ENCODE assay signal across 12 mouse cellular contexts in genomic region chr4:82692009-82692326, GRCm38 (mm10). TPM values are rescaled to one million over a fixed set of nuclear protein-coding genes. Genes with fewer than 3 reads are reported as not detected.
A peak's percentile ranks its signal among the peaks of the same experiment; 100 is the strongest.
DNase-seq lines count a peak whose midpoint lies in the region; ATAC-seq and TF ChIP-seq lines count a peak whose summit lies in the region.
"Had no signal": no experiment of that assay in that cellular context is flagged by ENCODE, and none has a peak within 500 bp of the region (broad histone marks: within the 10 kb centered on the region; RNA-seq: fewer than 3 reads in every experiment).

No protein-coding gene starts in this region.

- no peak overlapping the region for H3K4me3 ChIP-seq in heart, embryonic 10.5 days
- H3K4me3 ChIP-seq in heart, adult 2 months, result no peak overlapping the region
- H3K4me3 ChIP-seq in lung, embryonic 15.5 days, result no peak overlapping the region
- H3K4me3 ChIP-seq in lung, adult 2 months (replicated peaks; ENCODE audit: extremely low read depth, low read depth, low read length), result no peak overlapping the region
- no peak overlapping the region for H3K4me3 ChIP-seq in embryonic facial prominence, embryonic 15.5 days (replicated peaks)
- H3K4me3 ChIP-seq in limb, embryonic 12.5 days (replicated peaks), result no peak overlapping the region

- no peaks in the 10 kb centered on the region for H3K36me3 ChIP-seq in heart, embryonic 10.5 days
- no peaks in the 10 kb centered on the region; the same call in 1 of the 2 replicates for H3K36me3 ChIP-seq in heart, adult 2 months (ENCODE audit: control insufficient read depth, insufficient read depth, low read length)
- no peaks in the 10 kb centered on the region for H3K36me3 ChIP-seq in lung, embryonic 15.5 days
- no peaks in the 10 kb centered on the region for H3K36me3 ChIP-seq in embryonic facial prominence, embryonic 15.5 days
- H3K36me3 ChIP-seq in limb, embryonic 12.5 days, result no peaks in the 10 kb centered on the region

- no peaks in the 10 kb centered on the region for H3K27me3 ChIP-seq in heart, embryonic 10.5 days (ENCODE audit: insufficient read depth, poor library complexity, severe bottlenecking)
- no peaks in the 10 kb centered on the region for H3K27me3 ChIP-seq in heart, adult 2 months (ENCODE audit: control insufficient read depth, insufficient read depth, low read length)
- H3K27me3 ChIP-seq in lung, embryonic 15.5 days, result no peaks in the 10 kb centered on the region
- no peaks in the 10 kb centered on the region for H3K27me3 ChIP-seq in embryonic facial prominence, embryonic 15.5 days
- H3K27me3 ChIP-seq in limb, embryonic 12.5 days, result no peaks in the 10 kb centered on the region

- no peaks in the 10 kb centered on the region for H3K9me3 ChIP-seq in heart, embryonic 10.5 days
- H3K9me3 ChIP-seq in lung, embryonic 15.5 days, result no peaks in the 10 kb centered on the region
- H3K9me3 ChIP-seq in embryonic facial prominence, embryonic 15.5 days (replicated peaks), result no peaks in the 10 kb centered on the region
- H3K9me3 ChIP-seq in limb, embryonic 12.5 days, result no peaks in the 10 kb centered on the region

- peak; percentile 37; the same call in 1 of the 2 replicates for ATAC-seq in lung, embryonic 15.5 days (ENCODE audit: borderline replicate concordance, extremely low read depth, low FRiP score, low TSS enrichment)
- ATAC-seq in embryonic facial prominence, embryonic 15.5 days (ENCODE audit: insufficient number of reproducible peaks, low FRiP score, low TSS enrichment, low read depth), result no peak
- ATAC-seq in limb, embryonic 12.5 days (ENCODE audit: insufficient number of reproducible peaks, insufficient read depth, low FRiP score, low TSS enrichment, low read depth), result no peak; the same call in 1 of the 2 replicates
- no peak for ATAC-seq in monocyte, adult 5-6 weeks (replicated peaks; ENCODE audit: insufficient number of reproducible peaks, low FRiP score, low TSS enrichment, poor library complexity, severe bottlenecking)

- peak overlapping the region; percentile 72 for H3K27ac ChIP-seq in heart, embryonic 10.5 days
- no peak overlapping the region for H3K27ac ChIP-seq in heart, adult 2 months
- H3K27ac ChIP-seq in lung, embryonic 15.5 days, result peak overlapping the region; percentile 50
- peak overlapping the region; percentile 71; the same call in 1 of the 2 replicates for H3K27ac ChIP-seq in embryonic facial prominence, embryonic 15.5 days (replicated peaks)
- H3K27ac ChIP-seq in limb, embryonic 12.5 days, result peak overlapping the region; percentile 53

- intact Hi-C loops in heart, adult 2 months (cut with DNase I), result no loop called here

- H3K9ac ChIP-seq in heart, adult 2 months (ENCODE audit: low read depth, low read length), result no peak overlapping the region
- H3K9ac ChIP-seq in lung, embryonic 15.5 days, result no peak overlapping the region
- H3K9ac ChIP-seq in embryonic facial prominence, embryonic 15.5 days, result no peak overlapping the region
- no peak overlapping the region for H3K9ac ChIP-seq in limb, embryonic 12.5 days (replicated peaks)

- WGBS in heart, embryonic 10.5 days, result 20% methylated on average over 3 of the region's 3 CpGs
- 52% methylated on average over 3 of the region's 3 CpGs for WGBS in heart, adult 2 months
- WGBS in lung, embryonic 15.5 days, result 13% methylated on average over 3 of the region's 3 CpGs
- 37% methylated on average over 3 of the region's 3 CpGs for WGBS in lung, adult 2 months
- 13% methylated on average over 3 of the region's 3 CpGs for WGBS in embryonic facial prominence, embryonic 15.5 days
- 12% methylated on average over 3 of the region's 3 CpGs for WGBS in limb, embryonic 12.5 days

- TF ChIP-seq POLR2A in heart, adult 2 months (IDR thresholded peaks at IDR 0.05; ENCODE audit: insufficient read depth, low read depth, low read length), result no peak
- TF ChIP-seq POLR2A in lung, adult 2 months (IDR thresholded peaks at IDR 0.05; ENCODE audit: borderline replicate concordance, extremely low read depth, low read depth, low read length), result no peak

- H3K4me1 ChIP-seq in heart, embryonic 10.5 days, result peaks cover 45% of the 10 kb centered on the region
- H3K4me1 ChIP-seq in heart, adult 2 months (ENCODE audit: control insufficient read depth, insufficient read depth, low read length), result peaks cover 5% of the 10 kb centered on the region; the same call in 1 of the 2 replicates
- peaks cover 24% of the 10 kb centered on the region for H3K4me1 ChIP-seq in lung, embryonic 15.5 days
- H3K4me1 ChIP-seq in lung, adult 2 months (ENCODE audit: control insufficient read depth, insufficient read depth, low read length), result no peaks in the 10 kb centered on the region
- H3K4me1 ChIP-seq in embryonic facial prominence, embryonic 15.5 days, result peaks cover 45% of the 10 kb centered on the region
- peaks cover 37% of the 10 kb centered on the region for H3K4me1 ChIP-seq in limb, embryonic 12.5 days (replicated peaks)

- no peak for TF ChIP-seq EP300 in heart, adult 2 months (IDR thresholded peaks at IDR 0.05; ENCODE audit: insufficient read depth, low read depth, low read length)

- no peaks in the 10 kb centered on the region for H3K79me2 ChIP-seq in heart, adult 2 months (replicated peaks; ENCODE audit: control insufficient read depth, insufficient read depth, low read length)

- no peak for DNase-seq in heart, embryonic 10.5 days (ENCODE audit: low spot score)
- no peak for DNase-seq in heart, adult 2 months
- DNase-seq in lung, adult 2 months, result no peak
- DNase-seq in adrenal gland, adult 8-10 months, result no peak
- DNase-seq: cerebellum, adult 8-10 months; layer of hippocampus, adult 9-11 months; liver had no signal

- TF ChIP-seq CTCF in heart, adult 2 months (IDR thresholded peaks at IDR 0.05), result no peak
- TF ChIP-seq CTCF in lung, adult 2 months (IDR thresholded peaks at IDR 0.05; ENCODE audit: insufficient read depth, low read length), result no peak

- H3K4me2 ChIP-seq in lung, embryonic 15.5 days, result no peak overlapping the region
- H3K4me2 ChIP-seq in embryonic facial prominence, embryonic 15.5 days (replicated peaks), result 0 out of 2 replicates have a peak overlapping the region, but pooled peaks have one; percentile 15
- no peak overlapping the region for H3K4me2 ChIP-seq in limb, embryonic 12.5 days

RNA-seq across cellular contexts. Expression of gene Nfib, which starts 13.6 kb away (rescaled TPM):
- polyA plus RNA-seq in heart, embryonic 10.5 days (2016; fragmentation: Nextera tagmentation; extraction: Ambion mirVana), result 38.1 and 38.9 TPM in 2 replicates
- total RNA-seq in heart, adult 2 months (2021), result 100 to 1,000 TPM; 118 to 121 TPM
- polyA plus RNA-seq in heart, adult 2 months (2012; rRNA removed), result 32.1 and 44.2 TPM in 2 replicates
- 107 and 113 TPM in 2 replicates for polyA plus RNA-seq in lung, embryonic 15.5 days (2015; fragmentation: Nextera tagmentation; extraction: Ambion mirVana)
- polyA plus RNA-seq in lung, adult 2 months (2012; rRNA removed), result 35.6 and 48.1 TPM in 2 replicates
- polyA plus RNA-seq in embryonic facial prominence, embryonic 15.5 days (2015; fragmentation: Nextera tagmentation; extraction: Ambion mirVana), result 85.7 and 89.2 TPM in 2 replicates
- 58.6 and 58.8 TPM in 2 replicates for polyA plus RNA-seq in limb, embryonic 12.5 days (2016; fragmentation: Nextera tagmentation; extraction: Ambion mirVana)
- total RNA-seq in monocyte, adult 5-6 weeks (2017), result 0.29 TPM in 1 of 3 replicates, not detected in the others
- total RNA-seq in adrenal gland, adult 8-10 months (2022), result 100 to 1,000 TPM in 2 of 4 experiments, 10 to 100 TPM in 2; 86.8 to 108 (median 98.2) TPM
- total RNA-seq: megakaryocyte progenitor cell, adult 5-6 weeks had no signal
